Mouse (Mus musculus): ENCODE data around the gene Rrp7a. TPM values are rescaled to one million over a fixed set of nuclear protein-coding genes. Genes with fewer than 3 reads are reported as not detected.

Rrp7a gene
- polyA plus RNA-seq, 1 experiment from 2014 or later, result 72.4 TPM

- no peak overlapping the region for H3K4me2 ChIP-seq (replicated peaks)
- WGBS, result 66% methylated on average over 27 of the region's 27 CpGs
- H3K4me1 ChIP-seq (replicated peaks), result peaks cover 4% of the 10 kb centered on the region; the same call in 1 of the 2 replicates
- no peaks in the 10 kb centered on the region for H3K9me3 ChIP-seq
- ATAC-seq, result no peak
- H3K9ac ChIP-seq (replicated peaks), result no peak overlapping the region
- no peak overlapping the region for H3K27ac ChIP-seq
- H3K36me3 ChIP-seq, result no peaks in the 10 kb centered on the region
- peaks cover 6% of the 10 kb centered on the region; the same call in 1 of the 2 replicates for H3K27me3 ChIP-seq
- H3K4me3 ChIP-seq (replicated peaks), result no peak overlapping the region
Measured at GRCm38 (mm10) chr15:83075607-83076525, 46.7 kb downstream of the Rrp7a start.

- no peak for ATAC-seq
- WGBS, result 87% methylated on average over 4 of the region's 4 CpGs
- Histone ChIP-seq H3K4me3 (replicated peaks) (no peak overlapping the region), H3K4me2 (replicated peaks) (no peak overlapping the region), H3K9me3 (no peaks in the 10 kb centered on the region), H3K4me1 (replicated peaks) (peaks cover 4% of the 10 kb centered on the region; the same call in 1 of the 2 replicates), H3K27ac (no peak overlapping the region), H3K9ac (replicated peaks) (no peak overlapping the region), H3K36me3 (no peaks in the 10 kb centered on the region), H3K27me3 (peaks cover 6% of the 10 kb centered on the region; the same call in 1 of the 2 replicates)
Measured at GRCm38 (mm10) chr15:83074179-83074578, 48.4 kb downstream of the Rrp7a start.

GRCm38 (mm10) chr15:83071752-83072151, 50.8 kb downstream of the Rrp7a start:
- no peak overlapping the region for H3K4me3 ChIP-seq (replicated peaks)
- 89% methylated on average over 5 of the region's 5 CpGs for WGBS
- no peaks in the 10 kb centered on the region for H3K36me3 ChIP-seq
- H3K9me3 ChIP-seq, result no peaks in the 10 kb centered on the region
- no peak for ATAC-seq
- no peak overlapping the region for H3K4me2 ChIP-seq (replicated peaks)
- H3K27me3 ChIP-seq, result peaks cover 3% of the 10 kb centered on the region; the same call in 1 of the 2 replicates
- H3K27ac ChIP-seq, result no peak overlapping the region
- H3K4me1 ChIP-seq (replicated peaks), result no peaks in the 10 kb centered on the region; the same call in 1 of the 2 replicates
- H3K9ac ChIP-seq (replicated peaks), result no peak overlapping the region

GRCm38 (mm10) chr15:83070942-83071341, 51.7 kb downstream of the Rrp7a start:
- Histone ChIP-seq H3K27ac (no peak overlapping the region), H3K4me3 (replicated peaks) (no peak overlapping the region), H3K36me3 (no peaks in the 10 kb centered on the region), H3K4me1 (replicated peaks) (no peaks in the 10 kb centered on the region; the same call in 1 of the 2 replicates), H3K4me2 (replicated peaks) (no peak overlapping the region), H3K27me3 (no peaks in the 10 kb centered on the region), H3K9ac (replicated peaks) (no peak overlapping the region), H3K9me3 (no peaks in the 10 kb centered on the region)
- ATAC-seq, result 0 out of 2 replicates have a peak, but pooled peaks have one; percentile 40
- WGBS, result 79% methylated on average over 3 of the region's 3 CpGs

GRCm38 (mm10) chr15:83068270-83068669, 54.3 kb downstream of the Rrp7a start:
- no peak for ATAC-seq
- 96% methylated on average over 5 of the region's 5 CpGs for WGBS

GRCm38 (mm10) chr15:83065543-83065942, 57.1 kb downstream of the Rrp7a start:
- Histone ChIP-seq H3K9me3 (no peaks in the 10 kb centered on the region), H3K27me3 (no peaks in the 10 kb centered on the region), H3K9ac (replicated peaks) (no peak overlapping the region), H3K4me1 (replicated peaks) (peaks cover 7% of the 10 kb centered on the region), H3K4me3 (replicated peaks) (no peak overlapping the region), H3K36me3 (no peaks in the 10 kb centered on the region), H3K4me2 (replicated peaks) (no peak overlapping the region), H3K27ac (no peak overlapping the region)
- no peak for ATAC-seq
- 81% methylated on average over 4 of the region's 4 CpGs for WGBS

More at GRCm38 (mm10) chr15:83068270-83068669, 54.3 kb downstream of the Rrp7a start:
- no peaks in the 10 kb centered on the region for H3K9me3 ChIP-seq
- no peaks in the 10 kb centered on the region for H3K36me3 ChIP-seq
- H3K27me3 ChIP-seq, result no peaks in the 10 kb centered on the region
- no peak overlapping the region for H3K9ac ChIP-seq (replicated peaks)
- no peak overlapping the region for H3K27ac ChIP-seq
- no peak overlapping the region for H3K4me2 ChIP-seq (replicated peaks)
- H3K4me1 ChIP-seq (replicated peaks), result no peaks in the 10 kb centered on the region
- H3K4me3 ChIP-seq (replicated peaks), result no peak overlapping the region

Other genes with a start within 250 kb of the Rrp7a start
- 15.6 and 16.0 TPM in 2 replicates for gene Tcf20, start 134.9 kb downstream of the Rrp7a start, polyA plus RNA-seq (2015; fragmentation: Nextera tagmentation; extraction: Ambion mirVana)
- 2.4 and 2.5 TPM in 2 replicates for gene Nfam1, start 89.5 kb downstream of the Rrp7a start, polyA plus RNA-seq (2015; fragmentation: Nextera tagmentation; extraction: Ambion mirVana)
- gene Serhl, start 33.3 kb downstream of the Rrp7a start, polyA plus RNA-seq (2015; fragmentation: Nextera tagmentation; extraction: Ambion mirVana), result 27.2 and 30.6 TPM in 2 replicates
- 166 and 169 TPM in 2 replicates for gene Poldip3, start 26.6 kb upstream of the Rrp7a start, polyA plus RNA-seq (2015; fragmentation: Nextera tagmentation; extraction: Ambion mirVana)
- gene Cyb5r3, start 49.8 kb upstream of the Rrp7a start, polyA plus RNA-seq (2015; fragmentation: Nextera tagmentation; extraction: Ambion mirVana), result 123 and 133 TPM in 2 replicates
- gene A4galt, start 129.0 kb upstream of the Rrp7a start, polyA plus RNA-seq (2015; fragmentation: Nextera tagmentation; extraction: Ambion mirVana), result 1.9 and 2.4 TPM in 2 replicates
- gene Arfgap3, start 227.4 kb upstream of the Rrp7a start, polyA plus RNA-seq (2015; fragmentation: Nextera tagmentation; extraction: Ambion mirVana), result 39.2 and 39.5 TPM in 2 replicates